Mouse (Mus musculus) liver, postnatal 0 days (tissue): ENCODE data around the gene 1700056E22Rik. TPM values are rescaled to one million over a fixed set of nuclear protein-coding genes. Genes with fewer than 3 reads are reported as not detected.

Source experiments
- ATAC-seq: fragments of 200-750 bp; cut with Nextera tagmentation; 2 replicates; pipeline ENCODE4 v1.8.0; 2017; ENCODE audit warnings: mild to moderate bottlenecking, moderate library complexity
- DNase-seq: peaks from one replicate; pipeline ENCODE4 v3.0.0-alpha.2; 2016
- H3K27ac ChIP-seq: fragments of 300-500 bp; sonication (generic); 2 replicates; pipeline ENCODE4 v1.5.1; 2014; ENCODE audit warnings: antibody characterized with exemption, moderate library complexity, mild to moderate bottlenecking, low read depth
- H3K27me3 ChIP-seq: fragments of 300-500 bp; sonication (generic); 2 replicates; pipeline ENCODE4 v1.6.1; 2014; ENCODE audit warnings: low read length, control low read depth, mixed read lengths; ENCODE audit not compliant: insufficient read depth
- H3K36me3 ChIP-seq: fragments of 300-500 bp; sonication (generic); replicated peaks from 2 replicates; pipeline ENCODE4 v1.6.1; 2014; ENCODE audit warnings: mild to moderate bottlenecking, control low read depth, low read length, moderate library complexity, mixed read lengths; ENCODE audit not compliant: insufficient read depth
- H3K4me1 ChIP-seq: fragments of 300-500 bp; sonication (generic); 2 replicates; pipeline ENCODE4 v1.6.1; 2014; ENCODE audit warnings: antibody characterized with exemption, mild to moderate bottlenecking, control low read depth; ENCODE audit not compliant: insufficient read depth
- H3K4me2 ChIP-seq: fragments of 300-500 bp; sonication (generic); 2 replicates; pipeline ENCODE4 v1.6.1; 2014; ENCODE audit warnings: low read depth, mild to moderate bottlenecking, low read length, moderate library complexity, mixed read lengths
- H3K4me3 ChIP-seq: fragments of 300-500 bp; sonication (generic); 2 replicates; pipeline ENCODE4 v1.5.1; 2014; ENCODE audit warnings: low read depth, low read length
- H3K9ac ChIP-seq: fragments of 300-500 bp; sonication (generic); replicated peaks from 2 replicates; pipeline ENCODE4 v1.6.1; 2014; ENCODE audit warnings: mild to moderate bottlenecking, moderate library complexity
- H3K9me3 ChIP-seq: fragments of 300-500 bp; sonication (generic); 2 replicates; pipeline ENCODE4 v1.6.1; 2016; ENCODE audit warnings: mild to moderate bottlenecking, control low read depth, low read length, mixed read lengths
- CTCF ChIP-seq: sonication (generic); IDR thresholded peaks from 2 replicates; pipeline ENCODE4 v1.5.1; 2016; ENCODE audit warnings: antibody characterized with exemption, low read depth
- EP300 ChIP-seq: IDR thresholded peaks from 2 replicates; pipeline ENCODE4 v1.6.1; 2016; ENCODE audit warnings: antibody characterized with exemption, low read depth, mild to moderate bottlenecking
- WGBS: fragments of 180-500 bp; shearing (Covaris S2); extraction: QIAGEN DNeasy Blood & Tissue Kit; methylation state at CpG from one replicate; pipeline ENCODE4 v1.1.7; 2014; ENCODE audit not compliant: insufficient replicate concordance; 5-methylcytosine and 5-hydroxymethylcytosine counted together
- polyA plus RNA-seq: library from polyadenylated mRNA; unstranded; fragments of >200 nt; fragmentation: Nextera tagmentation; extraction: Ambion mirVana; gene quantifications from 2 replicates; pipeline ENCODE4 v1.2.1, GENCODE M21; 2015

1700056E22Rik gene
- 2.0 and 2.4 TPM in 2 replicates for polyA plus RNA-seq

GRCm38 (mm10) chr1:184034011-184034557 lies at the start of gene 1700056E22Rik:
TSS of gene 1700056E22Rik (minus strand) at chr1:184034301.
- Histone ChIP-seq H3K9ac (peak within 1 kb of the TSS; percentile 96), H3K36me3 (no peaks in the 10 kb centered on the region; the same call in 1 of the 2 replicates), H3K4me3 (peak within 1 kb of the TSS; percentile 85), H3K4me2 (peak within 1 kb of the TSS; percentile 99), H3K27ac (peak within 1 kb of the TSS; percentile 98), H3K9me3 (no peaks in the 10 kb centered on the region), H3K4me1 (peaks cover 14% of the 10 kb centered on the region), H3K27me3 (peaks cover 2% of the 10 kb centered on the region; the same call in 1 of the 2 replicates)
- peak; percentile 98 for ATAC-seq
- peak; percentile 99 for DNase-seq
- WGBS, result 0% methylated on average over 38 of the region's 38 CpGs
- TF ChIP-seq EP300 (peak; percentile 17; the same call in 1 of the 2 replicates), CTCF (peak; percentile 32)

- Histone ChIP-seq H3K4me1 (peaks cover 2% of the 10 kb centered on the region; the same call in 1 of the 2 replicates), H3K27ac (no peak overlapping the region), H3K4me3 (no peak overlapping the region), H3K27me3 (no peaks in the 10 kb centered on the region), H3K4me2 (no peak overlapping the region), H3K9me3 (no peaks in the 10 kb centered on the region), H3K36me3 (no peaks in the 10 kb centered on the region), H3K9ac (no peak overlapping the region)
- DNase-seq, result no peak
- WGBS, result 68% methylated on average over 7 of the region's 7 CpGs
- no peak for ATAC-seq
- TF ChIP-seq CTCF, result no peak
- no peak for TF ChIP-seq EP300
Measured at GRCm38 (mm10) chr1:184083166-184083565, 49.1 kb upstream of the 1700056E22Rik start.

- Histone ChIP-seq H3K4me3 (no peak overlapping the region), H3K4me1 (peaks cover 2% of the 10 kb centered on the region; the same call in 1 of the 2 replicates), H3K9me3 (no peaks in the 10 kb centered on the region), H3K36me3 (no peaks in the 10 kb centered on the region), H3K27me3 (no peaks in the 10 kb centered on the region), H3K9ac (no peak overlapping the region), H3K4me2 (no peak overlapping the region), H3K27ac (no peak overlapping the region)
- 59% methylated on average over 3 of the region's 3 CpGs for WGBS
- DNase-seq (no peak), ATAC-seq (no peak)
- TF ChIP-seq EP300, result no peak
Measured at GRCm38 (mm10) chr1:184082661-184083060, 48.6 kb upstream of the 1700056E22Rik start.

- TF ChIP-seq EP300 (no peak), CTCF (no peak)
- Histone ChIP-seq H3K4me2 (no peak overlapping the region), H3K9me3 (no peaks in the 10 kb centered on the region), H3K36me3 (peaks cover under 1% of the 10 kb centered on the region; the same call in 1 of the 2 replicates), H3K27me3 (no peaks in the 10 kb centered on the region), H3K9ac (no peak overlapping the region), H3K4me3 (no peak overlapping the region), H3K27ac (no peak overlapping the region), H3K4me1 (peaks cover 2% of the 10 kb centered on the region; the same call in 1 of the 2 replicates)
- no peak for ATAC-seq
- DNase-seq, result no peak
- 65% methylated on average over 3 of the region's 3 CpGs for WGBS
Measured at GRCm38 (mm10) chr1:184079304-184079703, 45.2 kb upstream of the 1700056E22Rik start.

GRCm38 (mm10) chr1:184076756-184077155 lies 42.7 kb upstream of the 1700056E22Rik start:
- peaks cover 10% of the 10 kb centered on the region for H3K36me3 ChIP-seq
- TF ChIP-seq CTCF (no peak), EP300 (no peak)
- H3K4me3 ChIP-seq, result no peak overlapping the region
- DNase-seq, result no peak
- H3K4me1 ChIP-seq, result peaks cover 2% of the 10 kb centered on the region; the same call in 1 of the 2 replicates
- no peak overlapping the region for H3K9ac ChIP-seq
- H3K27me3 ChIP-seq, result no peaks in the 10 kb centered on the region
- H3K27ac ChIP-seq, result no peak overlapping the region
- H3K4me2 ChIP-seq, result no peak overlapping the region
- 50% methylated on average over 2 of the region's 2 CpGs for WGBS
- no peak for ATAC-seq
- no peaks in the 10 kb centered on the region for H3K9me3 ChIP-seq

- H3K36me3 ChIP-seq, result peaks cover 10% of the 10 kb centered on the region
- no peaks in the 10 kb centered on the region for H3K27me3 ChIP-seq
- WGBS, result 71% methylated on average over 6 of the region's 6 CpGs
- no peak overlapping the region for H3K9ac ChIP-seq
- H3K4me3 ChIP-seq, result no peak overlapping the region
- H3K9me3 ChIP-seq, result no peaks in the 10 kb centered on the region
- DNase-seq (no peak), ATAC-seq (no peak)
- TF ChIP-seq CTCF (no peak), EP300 (no peak)
- no peak overlapping the region for H3K4me2 ChIP-seq
- peaks cover 2% of the 10 kb centered on the region; the same call in 1 of the 2 replicates for H3K4me1 ChIP-seq
- H3K27ac ChIP-seq, result no peak overlapping the region
Measured at GRCm38 (mm10) chr1:184076065-184076464, 42.0 kb upstream of the 1700056E22Rik start.
